Mouse (Mus musculus) spleen, adult 2 months (tissue): ENCODE results near the gene Pdia6.

Experiments
- CTCF ChIP-seq: fragments of 200-500 bp; IDR thresholded peaks from 2 replicates; pipeline ENCODE4 v1.5.1; 2011; ENCODE audit warnings: mild to moderate bottlenecking, inconsistent platforms; ENCODE audit not compliant: insufficient read depth, insufficient read length, insufficient replicate concordance; ENCODE audit errors: extremely low read depth
- POLR2A ChIP-seq: fragments of 200-500 bp; IDR thresholded peaks from 2 replicates; pipeline ENCODE4 v1.6.1; 2011; ENCODE audit warnings: low read depth, low read length, inconsistent platforms

DNA sequence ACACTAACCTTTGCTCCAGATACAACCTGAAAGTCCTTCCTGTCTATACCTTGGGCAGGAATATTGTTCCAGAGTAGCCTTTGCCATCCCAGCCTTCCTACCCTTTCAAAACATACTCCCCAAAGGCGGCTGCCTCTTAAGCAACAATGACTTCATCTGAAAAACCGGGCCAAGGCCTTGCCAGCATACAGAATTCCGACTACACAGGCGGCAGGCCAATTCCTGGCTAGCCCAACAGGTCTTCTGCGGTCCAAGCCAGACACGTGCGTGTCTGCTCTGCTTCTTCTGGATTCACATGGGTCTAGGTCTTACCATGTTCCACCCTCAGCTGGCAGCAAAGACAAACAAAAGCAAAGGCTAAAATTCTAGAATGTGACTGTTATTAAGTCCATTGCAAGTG, 39.1 kb downstream of the Pdia6 start:
- TF ChIP-seq CTCF (no peak), POLR2A (no peak)
